Mouse (Mus musculus) kidney, postnatal 36 days (tissue): Measurements from ENCODE around the gene C130026I21Rik.
"Not testable (repeated sequence)": the region's sequence is repeated elsewhere in the genome, so short reads cannot be mapped to it uniquely, and the experiment has no call there.

Source experiments
- DNase-seq, 2 experiments: peaks; one replicate each; pipeline ENCODE4 v3.0.0; 2021 to 2022; ENCODE audit warnings: mixed read lengths in 2 of 2

Gene C130026I21Rik

DNA sequence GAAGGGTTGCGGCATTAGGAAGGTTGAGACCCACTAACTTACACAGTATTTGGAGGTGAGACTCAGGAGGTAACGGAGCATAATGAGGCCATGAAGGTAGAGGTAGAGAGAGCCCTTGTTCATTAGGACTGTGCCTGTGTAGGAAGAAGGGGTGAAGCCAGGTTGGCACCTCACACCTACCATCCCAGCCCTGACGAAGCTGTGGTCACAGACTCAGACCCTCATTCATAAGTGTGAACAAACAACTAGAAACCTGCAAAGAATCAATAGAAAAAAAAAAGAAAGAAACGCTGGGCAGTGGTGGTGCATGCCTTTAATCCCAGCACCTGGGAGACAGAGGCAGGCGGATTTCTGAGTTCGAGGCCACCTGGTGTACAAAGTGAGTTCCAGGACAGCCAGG is 152.0 kb downstream of the C130026I21Rik start:
- DNase-seq = not testable (repeated sequence)

DNA sequence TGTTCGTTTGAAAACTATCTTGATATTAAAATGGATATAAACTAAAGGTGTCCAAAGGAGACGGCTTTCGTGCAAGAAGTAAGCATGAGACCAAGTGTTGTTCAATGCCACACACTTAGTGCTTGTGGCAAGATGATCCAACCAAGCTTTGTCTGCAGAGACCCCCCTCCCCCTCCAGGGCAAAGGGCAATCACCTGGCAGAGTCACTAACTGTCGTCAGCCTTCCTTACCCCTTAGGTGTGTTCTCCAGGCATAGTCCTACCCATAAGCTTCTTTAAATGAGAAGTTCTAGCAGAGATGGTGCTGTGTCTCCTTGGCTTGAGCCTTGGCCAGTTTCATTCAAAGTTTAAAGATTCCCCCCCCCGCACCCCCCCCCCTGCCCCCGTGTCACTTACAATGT is 152.8 kb downstream of the C130026I21Rik start:
- not testable (repeated sequence) for DNase-seq

DNA sequence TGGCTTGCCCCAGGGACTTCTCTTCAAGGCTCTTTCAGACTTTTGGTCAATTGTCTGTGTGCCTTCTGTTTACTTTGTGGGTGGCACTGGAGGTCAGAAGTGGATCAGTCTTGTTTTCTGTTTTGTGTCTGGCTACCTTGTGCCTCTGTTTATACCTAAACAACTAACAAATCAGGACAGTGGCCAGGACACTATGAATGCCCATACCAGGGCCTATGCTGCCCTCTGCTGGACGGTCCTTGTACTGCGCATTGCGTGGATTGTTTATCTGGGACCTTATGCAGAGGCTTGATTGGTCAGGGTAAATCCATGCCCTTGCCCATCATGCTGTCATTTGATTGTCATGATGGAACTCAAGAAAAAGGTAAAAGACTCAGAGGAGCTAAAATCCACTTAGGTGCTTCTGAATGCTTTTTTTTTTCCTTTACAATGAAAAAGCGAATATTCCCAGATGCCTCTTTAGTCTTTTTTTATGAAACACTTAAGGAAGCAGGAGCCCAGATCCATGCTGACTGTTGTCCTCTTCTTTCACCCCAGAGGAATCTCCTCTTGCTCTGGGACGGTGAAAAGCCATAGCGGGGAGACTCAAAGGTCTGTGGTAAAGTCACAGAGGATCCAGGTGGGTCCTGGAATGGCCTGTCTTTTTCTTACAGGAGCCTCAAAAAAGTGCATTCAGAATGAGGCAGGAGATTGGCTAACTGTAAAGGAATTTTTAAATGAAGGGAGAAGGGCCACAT is 155.5 kb downstream of the C130026I21Rik start:
- peak; percentile 34 to 72 for DNase-seq

DNA sequence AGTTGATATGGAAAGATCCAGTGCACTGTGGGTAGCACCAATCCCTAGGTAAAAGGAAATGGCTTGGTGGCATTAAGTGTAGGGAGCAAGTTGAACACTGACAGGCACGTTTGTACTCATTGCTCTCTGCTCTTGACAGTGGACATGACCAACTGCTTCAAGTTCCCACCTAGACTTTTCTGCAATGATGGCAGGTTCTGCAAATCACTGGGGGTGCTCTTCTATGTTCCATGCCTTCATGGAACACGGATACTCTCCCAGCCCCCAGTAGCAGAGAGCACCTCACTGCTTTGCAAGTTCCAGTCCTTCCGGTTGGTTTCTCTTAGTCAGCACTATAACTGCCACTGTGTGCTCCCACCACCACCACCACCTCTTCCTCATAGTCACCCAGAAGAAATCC is 156.3 kb downstream of the C130026I21Rik start:
- not testable (repeated sequence) for DNase-seq

DNA sequence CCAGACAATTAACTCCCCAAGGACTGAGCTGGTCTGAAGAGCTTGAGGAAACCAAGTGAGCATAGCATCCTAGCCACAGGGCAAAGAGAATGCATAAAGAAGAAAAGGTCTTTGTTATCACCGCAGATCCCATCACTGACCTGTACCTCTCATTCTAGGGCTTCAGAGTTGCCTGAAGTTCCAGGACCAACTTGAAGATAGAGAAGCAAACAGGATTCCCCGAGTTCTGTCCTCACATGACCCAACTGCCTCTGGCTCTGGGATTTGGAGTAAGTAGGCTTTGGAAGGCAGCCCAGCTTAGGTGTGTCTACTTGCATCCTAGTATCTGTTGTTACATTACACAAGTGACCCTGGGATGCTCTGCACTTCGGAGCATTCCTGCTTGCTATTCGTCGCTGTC is 157.5 kb downstream of the C130026I21Rik start:
- not testable (repeated sequence) for DNase-seq

DNA sequence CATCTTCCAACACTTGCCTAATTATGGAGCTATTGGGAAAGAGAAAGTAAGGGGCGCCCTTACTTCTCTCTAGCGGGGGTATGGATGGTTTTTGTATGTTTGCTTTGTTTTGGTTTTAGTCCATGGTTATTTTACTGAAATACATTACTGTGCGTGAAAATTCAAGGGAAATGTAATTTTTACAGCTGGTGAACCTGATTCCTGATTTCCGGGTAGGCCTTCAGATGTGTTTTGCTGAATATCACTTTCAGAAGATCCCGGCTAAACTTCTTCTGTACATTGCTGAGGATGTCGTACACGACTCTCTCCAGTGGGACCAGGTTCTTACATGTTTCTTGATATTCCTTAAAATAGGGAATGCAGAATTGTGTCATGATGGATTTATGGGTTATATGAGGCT is 158.1 kb downstream of the C130026I21Rik start:
- DNase-seq = not testable (repeated sequence)

DNA sequence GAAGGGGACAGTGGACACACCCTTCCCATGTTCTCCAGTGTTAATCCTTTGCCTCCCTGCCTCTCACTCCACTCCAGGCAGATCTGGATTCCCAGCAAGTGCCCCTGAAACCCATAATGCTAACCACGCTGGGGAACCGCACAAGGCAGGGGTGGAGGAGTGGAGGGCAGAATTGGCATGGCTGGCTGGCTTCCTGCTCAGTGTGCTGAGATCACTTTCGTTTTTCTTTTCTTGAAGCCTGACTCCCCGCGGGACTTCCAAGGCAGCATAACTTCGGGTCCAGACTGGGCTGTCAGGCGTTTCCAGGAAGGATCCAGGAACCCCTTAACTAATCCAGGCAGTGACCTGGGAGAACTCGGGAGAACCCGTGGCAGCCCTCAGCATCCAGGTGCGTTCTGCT is 158.8 kb downstream of the C130026I21Rik start:
- DNase-seq = peak in 1 of 2 experiments; percentile 26

DNA sequence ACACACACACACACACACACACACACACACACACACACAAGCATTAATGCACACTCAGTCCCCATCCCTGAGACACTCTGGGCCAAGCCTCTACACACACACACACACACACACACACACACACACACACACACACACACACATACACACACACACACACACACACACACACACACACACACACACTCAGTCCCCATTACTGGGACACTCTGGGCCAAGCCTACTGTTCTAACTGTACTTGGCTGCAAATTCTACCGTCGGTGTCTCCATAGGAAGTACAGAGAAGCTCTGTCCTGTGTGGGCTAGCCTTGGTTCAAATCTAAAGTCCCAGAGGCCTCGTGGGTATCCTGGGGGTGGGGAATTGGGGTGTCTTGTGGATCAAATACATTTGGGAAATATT is 159.5 kb downstream of the C130026I21Rik start:
- not testable (repeated sequence) for DNase-seq

DNA sequence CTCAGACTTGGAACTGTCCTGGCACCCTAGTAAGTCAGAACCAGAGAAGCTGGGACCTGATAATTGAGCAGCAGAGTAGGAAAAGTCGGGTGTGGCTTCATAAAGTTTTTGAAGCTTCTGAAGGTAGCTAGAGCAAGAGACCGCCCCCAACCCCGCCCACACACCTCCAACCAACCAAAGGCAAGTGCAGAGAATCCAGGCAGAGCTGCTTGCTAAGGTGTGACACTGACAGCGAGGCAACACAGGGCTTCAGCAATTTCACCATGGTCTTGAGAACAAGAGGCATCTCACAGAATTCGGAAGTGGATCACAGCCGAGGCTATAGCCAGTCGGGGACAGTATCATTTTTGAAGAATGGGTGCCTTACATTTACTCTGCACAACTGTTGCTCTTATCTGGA is 160.6 kb downstream of the C130026I21Rik start, which contains the start of gene A530032D15Rik:
A530032D15Rik (minus strand) TSS at position 101 of the 400 bp plus-strand sequence.
- not testable (repeated sequence) for DNase-seq

DNA sequence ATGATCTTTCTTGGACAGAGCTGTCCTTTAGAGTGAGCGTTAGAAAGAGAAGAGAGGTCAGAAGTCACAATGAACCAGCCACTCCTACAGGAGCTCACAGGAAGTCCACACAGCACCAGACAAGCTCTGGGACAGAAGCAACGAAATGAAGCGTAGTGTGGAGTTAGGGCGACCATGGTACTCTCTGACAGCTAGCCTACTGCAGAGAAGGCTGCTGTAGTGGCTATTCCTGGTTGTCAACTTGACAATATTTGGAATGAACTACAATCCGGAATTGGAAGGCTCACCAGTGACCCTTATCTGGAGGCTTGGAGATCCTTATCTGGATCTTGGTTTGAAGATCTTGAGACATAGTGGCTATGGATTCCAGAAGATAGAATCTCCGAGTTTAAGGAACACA is 164.4 kb downstream of the C130026I21Rik start:
- not testable (repeated sequence) for DNase-seq

DNA sequence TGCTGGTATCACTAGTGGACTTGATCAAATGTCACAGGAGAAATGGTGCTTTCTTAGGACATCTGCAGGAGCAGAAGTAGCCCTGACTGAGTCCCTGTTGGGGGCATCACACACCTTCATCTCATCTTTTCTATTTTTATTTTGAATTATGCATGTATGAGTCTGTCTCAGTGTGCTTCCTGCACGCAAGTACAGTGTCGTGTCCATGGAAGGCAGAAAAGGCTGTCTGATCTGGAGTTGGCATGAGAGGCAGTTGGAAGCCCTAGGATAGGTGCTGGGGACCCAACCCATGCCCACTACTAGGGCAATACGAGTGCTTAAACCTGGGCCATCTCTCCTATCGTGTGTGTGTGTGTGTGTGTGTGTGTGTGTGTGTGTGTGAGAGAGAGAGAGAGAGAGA is 165.0 kb downstream of the C130026I21Rik start:
- not testable (repeated sequence) for DNase-seq

DNA sequence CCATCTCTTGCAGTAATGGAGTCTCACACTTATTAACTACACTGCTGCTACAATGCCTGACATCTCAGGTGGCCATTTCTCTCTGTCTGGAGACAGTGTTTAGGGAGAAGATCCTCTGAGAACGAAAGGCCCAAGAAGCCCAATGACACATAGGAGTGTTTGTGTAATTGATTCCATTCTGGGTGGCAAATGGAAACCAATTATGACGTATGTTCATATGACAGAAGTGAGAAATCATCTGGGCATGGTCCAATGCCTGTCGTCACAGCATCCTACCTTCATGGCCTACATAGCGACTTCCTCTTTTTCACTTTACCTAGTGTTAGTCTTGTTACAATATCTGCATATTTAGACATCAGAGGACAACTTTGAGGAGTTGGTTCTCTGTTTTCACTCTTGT is 168.6 kb downstream of the C130026I21Rik start:
- DNase-seq = not testable (repeated sequence)

DNA sequence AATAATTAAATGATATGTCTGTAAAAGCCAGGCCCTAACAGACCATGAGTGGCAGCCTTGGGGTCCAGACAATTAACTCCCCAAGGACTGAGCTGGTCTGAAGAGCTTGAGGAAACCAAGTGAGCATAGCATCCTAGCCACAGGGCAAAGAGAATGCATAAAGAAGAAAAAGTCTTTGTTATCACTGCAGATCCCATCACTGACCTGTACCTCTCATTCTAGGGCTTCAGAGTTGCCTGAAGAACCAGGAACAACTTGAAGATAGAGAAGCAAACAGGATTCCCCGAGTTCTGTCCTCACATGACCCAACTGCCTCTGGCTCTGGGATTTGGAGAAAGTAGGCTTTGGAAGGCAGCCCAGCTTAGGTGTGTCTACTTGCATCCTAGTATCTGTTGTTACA is 170.5 kb downstream of the C130026I21Rik start, which contains the start of gene Gm10553:
Gm10553 (plus strand) TSS at position 301 of the 400 bp plus-strand sequence.
- DNase-seq = not testable (repeated sequence)

DNA sequence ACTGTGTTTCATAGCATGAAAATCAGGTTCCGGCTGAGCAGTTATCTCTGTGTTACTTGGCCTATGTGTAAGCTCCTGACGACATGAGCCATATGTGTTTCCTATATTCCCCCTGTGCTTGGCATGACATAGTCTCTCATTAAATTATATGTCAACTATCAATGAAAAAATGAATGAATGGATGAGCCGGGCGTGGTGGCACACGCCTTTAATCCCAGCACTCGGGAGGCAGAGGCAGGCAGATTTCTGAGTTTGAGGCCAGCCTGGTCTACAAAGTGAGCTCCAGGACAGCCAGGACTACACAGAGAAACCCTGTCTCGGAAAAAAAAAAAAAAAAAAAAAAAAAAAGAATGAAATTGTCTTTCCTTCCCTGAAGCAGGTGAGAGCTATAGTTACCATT is 171.3 kb downstream of the C130026I21Rik start:
- not testable (repeated sequence) for DNase-seq

DNA sequence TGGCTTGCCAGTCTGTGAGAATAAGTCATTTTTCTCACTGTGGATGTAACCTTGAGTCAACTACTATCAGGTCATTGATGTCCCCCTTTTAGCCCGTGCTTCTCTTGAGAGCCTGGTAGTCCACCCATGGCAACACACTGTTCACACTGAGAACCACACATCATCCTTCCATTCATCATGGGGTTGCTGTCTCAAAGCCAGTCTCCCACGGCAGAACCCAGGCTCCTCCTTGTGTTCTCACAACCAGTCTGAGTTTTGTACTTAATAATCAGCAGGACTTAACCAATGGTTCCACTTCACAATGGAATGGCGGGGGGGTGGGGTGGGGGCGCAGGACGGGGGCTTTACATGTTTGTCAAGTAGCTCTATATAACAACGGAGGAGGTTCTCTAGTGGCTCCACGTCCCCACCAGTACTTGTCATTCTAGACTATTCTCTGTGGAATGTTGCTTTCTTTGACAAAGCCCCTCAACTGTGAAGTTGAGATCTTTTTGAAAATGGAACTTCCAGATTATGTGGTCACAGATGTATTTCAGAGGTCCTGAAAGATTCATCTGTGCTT is 177.3 kb downstream of the C130026I21Rik start:
- not testable (repeated sequence) for DNase-seq

DNA sequence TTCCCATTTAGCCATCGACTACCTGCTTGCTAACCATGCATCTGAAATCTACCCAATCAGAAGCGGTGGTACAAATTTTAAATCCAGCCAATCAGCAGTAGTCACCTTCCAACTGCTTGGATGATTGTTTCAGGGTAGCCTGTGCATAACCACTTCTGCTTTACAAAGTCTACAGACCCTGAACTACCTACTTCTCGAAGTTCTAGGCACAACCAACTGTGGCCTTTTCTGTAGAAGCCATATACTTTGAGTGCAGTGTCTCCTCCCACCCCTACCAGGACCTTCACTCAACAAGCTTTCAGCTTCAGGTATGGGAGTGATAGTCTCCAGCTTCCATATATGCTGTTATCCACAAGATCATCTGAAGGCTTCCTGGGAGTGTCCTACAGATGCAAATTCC is 178.2 kb downstream of the C130026I21Rik start:
- not testable (repeated sequence) for DNase-seq

DNA sequence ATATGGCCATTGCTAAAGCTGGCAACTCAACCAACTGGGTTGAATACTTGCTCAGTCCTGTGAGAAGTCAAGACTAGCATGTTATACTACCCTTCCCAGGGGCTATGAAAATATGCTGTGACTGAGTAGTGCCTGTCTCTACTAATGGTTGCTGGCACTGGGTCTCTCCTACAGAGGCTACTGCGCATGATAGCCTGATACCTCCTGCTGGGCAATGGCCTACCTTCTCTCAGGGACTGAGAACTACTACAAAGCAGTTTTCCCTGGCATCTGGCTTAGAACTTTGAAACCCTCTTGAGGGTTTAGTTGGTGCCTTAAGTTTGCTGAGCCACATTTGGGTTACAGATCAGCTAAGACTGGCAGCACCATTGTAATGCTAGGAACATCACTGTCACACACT is 184.2 kb downstream of the C130026I21Rik start:
- DNase-seq = not testable (repeated sequence)

DNA sequence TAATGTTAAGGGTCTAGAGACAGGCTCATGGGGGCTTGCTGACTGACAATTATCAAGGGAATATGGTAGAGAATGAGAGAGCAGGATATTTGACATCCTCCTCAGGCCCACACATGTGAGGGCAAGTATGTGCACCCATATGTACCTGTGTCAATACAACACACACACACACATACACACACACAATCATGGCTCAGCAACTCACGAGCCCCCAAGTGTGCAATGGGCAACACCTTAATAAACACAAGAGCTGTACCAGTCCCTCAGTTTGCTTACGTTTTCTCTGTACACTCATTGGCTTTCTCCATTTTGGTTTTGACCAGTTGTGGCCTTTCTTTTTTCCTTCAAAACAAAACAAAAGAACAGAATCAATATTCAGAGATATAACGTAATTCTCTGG is 185.6 kb downstream of the C130026I21Rik start:
- DNase-seq = not testable (repeated sequence)

DNA sequence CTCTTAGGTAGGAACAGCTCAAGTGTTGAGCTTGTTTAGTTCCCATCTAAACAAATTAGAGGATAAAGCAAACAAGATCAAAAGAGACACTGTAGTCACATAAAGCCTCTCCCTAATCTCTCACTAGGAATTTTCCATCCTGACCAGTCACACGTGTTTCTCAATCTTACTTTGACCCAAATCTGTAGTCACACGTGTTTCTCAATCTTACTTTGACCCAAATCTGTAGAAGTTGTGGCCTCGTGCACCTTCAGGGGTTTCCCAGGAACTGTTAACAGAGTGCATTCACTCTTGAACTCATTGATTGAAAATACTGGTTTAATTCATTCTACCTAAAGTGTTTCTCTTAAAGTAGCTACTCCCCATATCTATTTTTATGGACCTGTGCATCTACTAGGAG is 197.3 kb downstream of the C130026I21Rik start:
- not testable (repeated sequence) for DNase-seq

DNA sequence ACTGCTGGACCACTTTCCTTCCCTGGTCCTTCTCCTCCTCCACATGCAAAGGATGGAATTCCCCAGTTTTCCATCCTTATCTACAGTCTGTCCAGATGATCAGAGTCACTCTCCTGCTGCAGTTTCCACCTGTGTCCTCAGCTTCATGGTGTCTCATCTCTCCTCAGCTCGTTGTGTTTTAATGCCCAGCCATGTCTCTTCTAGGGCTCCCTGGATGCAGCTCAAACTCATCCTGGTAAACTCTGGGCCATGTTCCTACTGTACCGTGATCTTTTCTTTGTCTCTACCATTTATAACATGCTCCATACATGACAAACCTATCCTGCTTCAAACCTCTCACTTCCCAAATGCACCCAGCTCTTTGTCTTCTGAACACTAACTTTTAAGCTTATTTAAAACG is 198.7 kb downstream of the C130026I21Rik start:
- DNase-seq = not testable (repeated sequence)

DNA sequence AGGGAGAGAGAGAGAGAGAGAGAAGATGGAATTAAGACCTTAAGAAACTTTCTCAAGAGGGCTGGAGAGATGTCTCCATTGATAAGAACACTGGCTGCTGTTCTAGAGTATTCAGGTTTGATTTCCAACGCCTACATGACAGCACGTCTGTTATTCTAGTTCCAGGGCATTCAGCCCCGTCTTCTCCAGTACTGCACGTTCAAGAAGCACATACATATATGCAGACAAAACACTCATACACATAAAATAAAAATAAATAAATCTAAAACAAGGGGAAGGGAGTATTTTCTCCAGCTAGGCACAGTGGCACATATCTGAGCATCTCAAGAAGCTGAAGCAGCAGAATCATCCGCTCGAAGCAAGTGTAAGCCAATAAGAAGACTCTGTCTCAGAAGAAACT is 234.6 kb downstream of the C130026I21Rik start:
- DNase-seq = not testable (repeated sequence)

DNA sequence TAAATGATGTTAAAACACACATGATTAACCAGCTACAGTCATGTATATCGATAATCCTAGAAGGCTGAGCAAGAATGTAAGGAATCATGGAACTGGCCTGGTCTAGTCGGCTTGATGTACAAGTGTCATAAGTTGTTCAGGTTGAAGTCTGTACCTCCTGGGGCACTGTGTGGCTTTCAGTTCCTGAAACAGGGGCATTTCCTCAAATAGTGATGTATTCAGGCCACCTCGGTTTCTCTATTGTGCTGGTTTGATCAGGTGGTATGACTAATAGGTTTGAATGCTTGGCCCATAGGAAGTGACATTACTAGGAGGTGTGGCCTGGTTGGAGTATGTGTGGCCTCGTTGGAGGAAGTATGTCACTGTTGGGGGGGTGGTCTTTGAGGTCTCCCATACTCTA is 236.0 kb downstream of the C130026I21Rik start:
- DNase-seq = not testable (repeated sequence)

DNA sequence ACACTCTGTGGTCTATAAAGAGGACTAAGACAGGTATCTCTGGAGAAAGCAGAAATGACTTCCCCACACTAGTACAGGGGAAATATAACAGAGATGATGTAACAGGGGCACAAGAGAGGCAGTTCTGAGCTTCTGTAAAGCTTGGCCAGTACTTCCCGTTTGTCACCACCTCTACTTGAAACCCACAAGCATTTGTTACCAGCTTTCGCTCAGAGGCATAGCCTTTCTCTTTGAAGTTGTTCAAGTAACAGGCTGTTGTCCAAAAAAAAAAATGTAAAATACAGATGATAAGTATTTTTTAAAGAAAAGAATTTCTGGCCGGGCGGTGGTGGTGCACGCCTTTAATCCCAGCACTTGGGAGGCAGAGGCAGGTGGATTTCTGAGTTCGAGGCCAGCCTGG is 236.8 kb downstream of the C130026I21Rik start:
- DNase-seq = not testable (repeated sequence)

DNA sequence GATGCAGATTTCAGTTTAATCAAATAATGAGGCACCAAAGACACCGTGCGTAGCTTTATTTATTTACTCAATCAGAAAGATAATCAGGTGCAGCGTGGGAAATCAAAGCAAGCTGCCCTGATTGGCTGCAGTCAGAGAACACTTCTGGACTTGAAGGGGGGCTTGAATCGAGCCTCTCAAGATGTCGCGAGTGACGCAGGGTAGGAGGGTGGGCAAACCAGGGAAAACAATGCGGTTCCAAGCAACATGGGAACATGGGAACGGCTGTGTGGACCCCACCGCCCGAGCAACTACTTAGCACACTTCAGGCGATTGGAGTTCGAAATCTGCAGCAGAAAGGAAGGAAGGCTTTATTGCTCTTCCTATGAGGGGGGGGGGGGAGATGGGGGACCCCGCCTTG is 240.2 kb downstream of the C130026I21Rik start:
- DNase-seq = not testable (repeated sequence)
